Mouse (Mus musculus) urinary bladder, adult 18-20 months (tissue): ENCODE measurements around the gene Zfp715.
A peak's percentile ranks its signal among the peaks of the same experiment; 100 is the strongest.
"Not testable (repeated sequence)": the region's sequence is repeated elsewhere in the genome, so short reads cannot be mapped to it uniquely, and the experiment has no call there.

Source experiments
- DNase-seq, 2 experiments: peaks; one replicate each; pipeline ENCODE4 v3.0.0; 2022; ENCODE audit warnings: low spot score in 2 of 2, mixed read lengths in 2 of 2

The Zfp715 gene

DNA sequence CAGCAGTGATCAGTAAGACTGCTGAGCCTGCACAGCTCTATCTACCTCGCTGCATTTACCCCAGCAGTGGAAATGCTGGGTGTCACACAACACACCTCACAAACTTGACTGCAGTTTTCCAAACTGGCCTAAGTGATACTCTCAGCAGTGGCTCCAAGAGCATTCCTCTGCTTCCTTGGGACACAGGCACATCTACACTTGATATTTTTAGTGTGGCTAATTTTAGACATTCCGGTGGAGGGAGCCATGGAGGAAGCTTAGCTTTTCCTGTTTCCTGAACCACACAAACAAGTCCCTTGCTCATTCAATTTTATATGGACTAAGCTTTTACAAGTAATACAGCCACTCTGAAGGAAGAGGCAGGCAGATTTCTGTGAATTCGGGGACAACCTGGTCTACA, 7.9 kb downstream of the Zfp715 start:
- no peak for DNase-seq

DNA sequence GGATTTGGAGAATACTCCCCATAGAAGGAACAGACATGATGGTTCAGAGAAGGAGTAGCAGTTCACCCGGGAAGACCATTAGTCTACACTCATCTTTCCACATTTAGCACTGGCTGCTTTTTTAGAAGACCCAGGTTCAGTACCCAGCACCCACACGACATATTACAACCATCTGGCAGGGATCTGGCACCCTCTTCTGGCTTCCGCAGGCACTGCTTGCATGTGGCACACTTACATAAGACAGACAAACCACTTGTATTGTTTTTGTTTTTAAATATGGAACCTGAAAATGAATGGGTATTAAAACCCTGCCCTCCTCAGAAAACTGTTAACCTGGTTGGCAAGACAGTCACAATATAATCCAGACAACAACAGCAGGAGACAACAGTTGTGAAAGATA, 21.6 kb downstream of the Zfp715 start:
- DNase-seq = no peak

DNA sequence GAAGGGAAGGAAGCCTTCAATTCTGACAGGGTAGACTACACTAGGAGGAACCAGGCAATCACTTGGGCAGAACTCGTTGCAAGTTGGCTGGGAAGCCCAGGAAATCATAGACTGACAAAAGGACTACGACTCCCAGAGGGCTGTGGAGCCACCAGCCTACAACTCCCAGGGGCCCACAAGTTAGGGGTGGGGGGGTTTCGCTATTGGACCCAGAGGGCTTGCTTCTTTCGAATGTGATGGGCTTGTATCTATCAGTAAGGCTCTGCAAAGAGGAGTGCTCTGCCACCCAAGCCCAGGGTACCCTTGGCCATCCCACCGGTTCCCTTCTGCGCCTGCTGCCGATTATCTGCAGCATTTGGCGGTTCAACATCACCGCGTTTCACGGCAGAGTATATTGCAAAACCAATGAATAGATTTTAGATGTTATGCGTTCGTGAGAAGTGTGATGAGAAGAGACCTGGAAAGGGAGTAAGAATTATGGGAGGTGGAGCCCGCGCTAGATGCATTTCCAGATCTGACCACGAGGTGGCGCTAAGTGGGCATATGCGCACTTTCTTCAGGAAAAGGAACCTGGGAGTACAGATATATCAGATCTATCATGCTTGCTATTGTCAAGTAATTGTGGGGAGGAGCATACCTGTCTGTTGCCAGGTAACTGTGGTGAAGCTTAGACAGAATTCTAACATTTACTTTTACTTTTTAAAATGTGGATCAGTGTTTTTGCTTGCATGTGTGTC, 30.1 kb downstream of the Zfp715 start:
- peak; percentile 25 to 69 for DNase-seq

GRCm38 (mm10) chr7:43282459-43282858, 30.6 kb downstream of the Zfp715 start:
- DNase-seq = no peak

DNA sequence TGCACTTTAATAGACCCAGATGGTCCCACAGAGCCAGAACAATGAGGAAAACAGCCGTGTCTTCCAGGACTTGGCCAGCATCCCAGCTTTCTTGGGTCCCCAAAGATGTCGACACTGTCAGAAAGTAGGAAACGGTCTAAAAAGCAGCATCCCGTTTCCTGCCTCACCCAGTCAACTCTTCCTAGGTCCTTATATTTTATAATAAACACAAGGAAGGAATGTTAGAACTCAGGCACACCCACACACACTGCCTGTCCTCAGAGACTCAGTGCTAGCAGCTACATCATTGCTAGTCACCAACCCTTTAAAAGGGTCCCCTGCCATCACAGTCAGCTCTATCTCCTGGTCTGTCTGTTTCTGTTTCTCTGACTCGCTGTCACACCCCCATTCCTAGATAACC, 35.7 kb downstream of the Zfp715 start:
- no peak for DNase-seq

DNA sequence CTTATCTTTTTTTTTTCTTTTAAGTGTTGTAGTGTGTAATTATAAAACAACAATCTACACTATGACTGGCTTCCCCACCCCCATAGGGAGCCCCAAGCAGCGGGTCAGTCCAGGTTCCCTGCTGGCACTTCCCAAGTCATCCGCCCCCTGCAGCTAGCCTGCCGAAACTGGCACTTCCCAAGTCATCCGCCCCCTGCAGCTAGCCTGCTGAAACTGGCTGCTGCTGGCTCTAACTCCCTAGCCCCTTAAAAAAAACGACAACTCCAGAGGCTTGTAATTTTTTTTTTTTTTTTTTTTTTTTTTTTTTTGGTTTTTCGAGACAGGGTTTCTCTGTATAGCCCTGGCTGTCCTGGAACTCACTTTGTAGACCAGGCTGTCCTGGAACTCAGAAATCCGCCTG, 36.9 kb downstream of the Zfp715 start:
- not testable (repeated sequence) for DNase-seq

GRCm38 (mm10) chr7:43273476-43273875, 39.6 kb downstream of the Zfp715 start:
- no peak for DNase-seq

DNA sequence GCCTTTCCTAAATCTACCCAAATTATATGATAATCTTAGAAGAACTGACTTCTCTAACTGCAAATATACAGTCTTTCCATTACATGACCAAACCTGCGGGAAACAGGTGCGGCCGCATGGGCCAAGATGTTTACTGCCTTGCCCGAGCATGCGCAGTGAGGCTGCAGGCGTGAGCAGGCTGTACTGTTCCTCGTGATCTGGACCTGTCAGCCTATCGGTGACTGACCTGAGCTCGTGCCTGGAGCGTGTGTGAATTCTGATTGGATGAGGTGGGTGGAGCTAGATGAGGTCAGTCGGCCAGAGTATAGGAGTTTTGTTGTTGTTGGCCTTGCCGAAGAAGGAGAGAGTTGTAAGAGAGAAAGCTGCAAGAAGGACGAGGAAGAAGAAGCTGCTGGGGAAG, 45.7 kb downstream of the Zfp715 start:
- not testable (repeated sequence) for DNase-seq

DNA sequence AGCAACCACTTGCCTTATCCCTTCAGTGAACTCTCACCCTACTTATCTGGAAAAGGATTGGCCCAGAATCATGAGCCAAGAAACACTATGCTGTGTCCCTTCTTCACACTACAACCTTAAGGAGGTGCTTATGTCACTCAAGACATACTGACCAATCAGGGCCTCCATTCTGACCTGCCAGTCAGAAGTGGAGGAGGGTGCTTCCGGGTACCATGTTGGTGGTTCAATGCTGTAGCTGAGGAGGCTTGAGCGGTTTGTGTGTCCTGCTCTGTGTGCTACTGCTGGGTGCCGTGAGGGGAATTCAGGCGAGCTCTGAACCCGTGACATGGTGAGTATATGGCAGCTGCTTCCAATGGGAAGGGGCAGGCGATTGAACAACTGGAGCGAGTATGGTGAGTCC, 59.6 kb downstream of the Zfp715 start:
- DNase-seq = no peak

- DNase-seq = not testable (repeated sequence)
Observed at GRCm38 (mm10) chr7:43250718-43251117, 62.4 kb downstream of the Zfp715 start.
